Mouse (Mus musculus) CD4-positive, CD25-positive, alpha-beta regulatory T cell, adult 2 months (primary cell): Measurements from ENCODE around the gene Mta3.
"Not testable (repeated sequence)": the region's sequence is repeated elsewhere in the genome, so short reads cannot be mapped to it uniquely, and the experiment has no call there.

Experiments used
- DNase-seq: peaks from one replicate; pipeline ENCODE4 v3.0.0-alpha.2; 2012; ENCODE audit warnings: low read depth, low spot score

Gene Mta3

DNA sequence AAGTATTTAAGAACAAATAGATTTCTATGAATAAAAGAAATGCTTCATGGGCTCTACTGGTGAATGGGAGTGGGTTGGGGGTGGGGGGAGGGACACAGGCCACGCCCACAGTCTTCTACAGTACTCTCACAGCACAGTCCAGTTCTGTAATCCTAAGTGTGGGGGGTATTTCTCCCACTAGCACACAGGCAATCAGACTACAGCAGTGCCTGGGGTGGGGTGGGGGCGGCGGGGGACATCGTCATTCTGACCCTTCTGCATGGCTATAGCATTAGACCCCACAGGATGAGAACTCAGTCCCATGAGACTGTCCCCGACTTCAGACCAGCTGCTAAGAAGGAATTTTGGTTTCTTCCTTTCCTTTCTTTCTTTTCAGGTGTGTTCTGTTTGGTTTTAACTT is 143.8 kb downstream of the Mta3 start:
- no peak for DNase-seq

DNA sequence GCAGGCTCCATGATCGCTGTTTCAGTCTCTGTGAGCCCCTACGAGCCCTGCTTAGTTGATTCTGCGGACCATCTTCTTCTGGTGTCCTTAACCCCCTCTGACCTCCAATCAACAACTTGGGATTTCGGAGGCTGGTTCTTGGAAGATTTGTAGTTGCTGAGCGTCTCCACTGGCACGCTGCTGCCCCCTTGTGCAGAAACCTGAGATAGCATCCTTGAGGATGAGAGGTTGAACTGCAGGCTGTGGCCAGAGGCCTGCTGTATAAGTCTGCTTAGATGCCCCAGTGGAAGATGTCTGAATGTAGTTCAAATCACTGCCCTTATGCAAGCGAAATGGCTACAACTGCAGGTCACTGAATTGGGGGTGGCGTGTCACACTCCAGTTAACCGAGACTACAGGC is 144.5 kb downstream of the Mta3 start:
- DNase-seq, result peak; percentile 90

DNA sequence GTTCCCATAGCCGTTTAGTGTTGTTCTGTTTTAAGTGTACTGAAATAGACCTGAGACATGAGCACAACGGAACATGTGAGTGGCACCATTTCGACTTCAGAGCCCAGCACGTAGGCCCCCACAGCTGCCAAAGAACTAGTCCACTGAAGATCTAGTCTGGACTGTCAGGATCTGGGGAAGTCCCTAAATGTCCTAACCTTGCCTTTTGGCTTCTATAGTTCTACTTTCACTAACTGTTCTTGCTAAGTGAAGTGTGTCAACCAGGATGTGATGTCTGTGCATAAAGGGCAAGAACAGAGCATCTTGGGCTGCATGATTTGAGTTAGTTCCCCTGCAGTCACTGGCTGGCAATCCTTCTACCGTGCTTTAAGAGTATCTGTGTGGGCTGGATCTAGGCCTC is 144.9 kb downstream of the Mta3 start:
- no peak for DNase-seq

DNA sequence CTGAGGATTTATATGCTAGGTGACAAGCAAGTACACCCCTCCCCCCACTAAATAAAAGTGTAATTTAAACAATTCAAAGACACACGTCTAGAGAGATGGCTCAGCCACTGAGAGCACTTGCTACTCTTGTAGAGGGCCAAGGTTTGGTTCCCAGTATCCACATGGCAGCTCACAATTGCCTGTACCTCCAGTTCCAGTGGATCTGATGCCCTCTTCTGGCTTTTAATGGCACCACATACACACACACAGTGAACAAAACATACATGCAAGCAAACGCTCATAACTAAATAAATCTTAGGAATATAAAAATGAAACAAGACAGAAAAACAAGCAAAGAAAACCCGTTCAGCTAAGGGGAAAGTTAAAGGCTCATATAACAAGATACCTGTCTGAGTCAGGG is 147.9 kb downstream of the Mta3 start:
- no peak for DNase-seq

DNA sequence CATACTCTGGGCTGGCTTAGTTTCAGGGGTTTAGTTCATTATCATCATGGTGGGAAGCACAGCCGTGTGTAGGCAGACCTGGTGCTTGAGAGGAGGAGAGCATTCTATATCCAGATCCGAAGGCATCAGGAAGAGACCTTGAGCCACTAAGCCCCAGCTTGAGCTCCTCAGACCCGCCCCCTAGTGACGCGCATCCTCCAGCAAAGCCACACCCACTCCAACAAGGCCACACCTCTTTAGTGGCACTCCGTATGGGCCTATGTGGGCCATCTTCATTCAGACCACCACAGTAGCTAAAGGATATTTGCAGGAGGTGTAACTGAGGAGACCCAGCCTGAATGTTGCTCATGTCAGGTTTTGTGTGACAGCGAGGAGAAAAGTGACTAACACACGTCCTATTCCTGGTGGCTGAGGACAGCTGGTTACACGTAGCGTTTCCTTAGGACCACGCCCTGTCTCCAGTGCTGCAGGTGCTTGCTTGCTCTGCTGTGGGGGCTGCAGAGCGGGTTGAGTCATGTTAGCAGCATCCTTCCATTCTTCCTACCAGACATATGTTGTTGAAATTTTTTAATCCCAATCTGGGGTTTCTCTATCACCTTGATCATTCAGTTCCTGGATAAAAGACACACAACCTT is 148.4 kb downstream of the Mta3 start:
- peak; percentile 77 for DNase-seq

DNA sequence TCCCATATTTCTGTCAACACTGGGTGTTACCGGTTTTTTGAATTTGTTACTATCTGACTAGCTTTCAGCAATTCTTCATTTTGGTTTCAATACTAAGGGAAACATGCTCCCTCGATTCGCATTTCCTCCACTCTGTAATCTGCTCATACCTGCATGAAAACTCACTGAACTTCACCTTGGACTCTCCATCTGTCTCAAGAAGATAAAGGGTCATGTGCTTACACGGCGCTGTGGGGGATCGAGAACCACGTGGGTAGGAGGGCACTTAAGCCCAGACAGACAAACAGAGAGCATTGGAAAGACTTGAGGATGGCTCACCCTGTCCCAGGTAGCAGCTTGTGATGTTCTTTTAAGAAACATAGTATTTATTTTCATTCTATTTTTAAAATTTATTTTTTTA is 152.4 kb downstream of the Mta3 start:
- no peak for DNase-seq

DNA sequence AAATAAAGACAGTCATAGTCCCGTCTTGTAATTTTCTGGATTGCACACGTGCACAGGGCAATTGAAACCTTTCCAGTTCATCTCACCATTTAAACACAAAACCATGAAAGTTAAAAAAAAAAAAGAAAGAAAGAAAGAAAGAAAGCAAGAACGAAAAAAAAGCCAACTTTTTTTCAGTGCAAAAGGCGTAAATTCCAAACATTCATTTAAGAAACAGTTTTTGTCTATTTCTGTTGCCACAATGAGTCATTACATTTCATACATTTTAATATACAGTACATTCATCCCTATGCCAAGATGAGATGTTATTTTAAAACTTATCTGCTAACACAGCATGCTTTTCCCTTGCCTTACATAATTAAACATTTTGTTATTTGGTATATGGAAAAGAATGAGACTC is 153.7 kb downstream of the Mta3 start:
- DNase-seq, result no peak

DNA sequence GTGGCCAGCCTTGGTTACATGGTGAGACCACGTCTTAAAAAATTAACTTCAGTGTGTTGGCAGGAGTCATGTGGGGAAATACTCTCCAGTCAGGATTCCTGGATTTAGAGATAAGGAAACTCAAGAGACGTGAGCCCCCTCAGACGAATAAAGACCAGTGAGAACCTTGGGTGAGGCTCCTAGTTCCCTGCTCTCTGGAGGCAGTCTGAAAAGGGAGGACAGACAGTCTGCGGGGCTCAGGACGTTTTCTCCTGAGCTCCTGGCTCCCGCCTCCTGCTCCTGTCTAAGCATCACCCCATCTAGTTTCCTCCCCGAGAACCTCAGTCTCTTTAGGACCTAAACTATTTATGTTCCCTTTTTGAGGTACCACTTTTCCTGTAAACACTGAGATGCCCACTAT is 154.3 kb downstream of the Mta3 start:
- DNase-seq, result no peak

DNA sequence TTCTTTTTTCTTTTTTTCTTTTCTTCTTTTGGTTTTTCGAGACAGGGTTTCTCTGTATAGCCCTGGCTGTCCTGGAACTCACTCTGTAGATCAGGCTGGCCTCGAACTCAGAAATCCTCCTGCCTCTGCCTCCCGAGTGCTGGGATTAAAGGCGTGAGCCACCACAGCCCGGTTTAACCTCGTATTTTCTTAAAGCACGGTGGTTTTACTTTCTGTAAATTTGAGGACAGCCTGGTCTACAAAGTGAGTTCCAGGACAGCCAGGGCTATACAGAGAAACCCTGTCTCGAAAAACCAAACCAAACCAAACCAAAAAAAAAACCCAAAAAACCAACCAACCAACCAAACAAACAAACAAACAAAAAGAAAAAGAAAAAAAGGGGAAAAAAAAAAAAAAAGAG is 155.0 kb downstream of the Mta3 start:
- DNase-seq, result not testable (repeated sequence)

DNA sequence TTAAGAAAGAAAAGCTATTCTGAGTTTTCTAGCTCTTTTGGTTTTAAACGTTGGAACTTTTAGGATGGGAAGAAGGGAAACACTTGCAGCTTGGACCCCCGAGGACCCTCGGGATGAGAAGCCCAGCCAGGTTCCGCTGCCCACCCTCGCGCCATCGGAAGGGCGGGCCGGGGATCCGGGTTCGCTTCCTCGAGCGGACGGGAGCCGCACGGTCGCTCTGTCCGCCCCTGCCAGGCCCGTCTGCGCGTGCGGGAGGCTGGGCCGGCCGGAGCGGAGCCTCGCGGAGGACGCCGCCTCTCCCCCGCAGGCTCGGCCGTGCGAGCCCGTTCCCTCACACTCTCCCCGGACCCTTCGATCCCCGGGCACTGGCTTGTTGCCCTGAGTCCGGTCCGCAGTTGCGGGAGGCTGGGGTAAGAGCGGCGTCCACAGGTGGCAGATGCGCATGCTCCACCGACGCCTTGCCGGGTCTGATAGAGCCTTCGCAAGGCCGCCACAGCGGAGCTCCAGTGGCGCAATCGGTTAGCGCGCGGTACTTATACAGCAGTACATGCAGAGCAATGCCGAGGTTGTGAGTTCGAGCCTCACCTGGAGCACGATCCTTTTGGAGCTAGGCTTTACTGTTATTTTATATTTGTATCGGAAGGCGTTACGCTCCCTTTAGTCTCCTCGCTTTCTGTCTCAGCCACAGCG is 155.6 kb downstream of the Mta3 start:
- DNase-seq, result peak; percentile 96

DNA sequence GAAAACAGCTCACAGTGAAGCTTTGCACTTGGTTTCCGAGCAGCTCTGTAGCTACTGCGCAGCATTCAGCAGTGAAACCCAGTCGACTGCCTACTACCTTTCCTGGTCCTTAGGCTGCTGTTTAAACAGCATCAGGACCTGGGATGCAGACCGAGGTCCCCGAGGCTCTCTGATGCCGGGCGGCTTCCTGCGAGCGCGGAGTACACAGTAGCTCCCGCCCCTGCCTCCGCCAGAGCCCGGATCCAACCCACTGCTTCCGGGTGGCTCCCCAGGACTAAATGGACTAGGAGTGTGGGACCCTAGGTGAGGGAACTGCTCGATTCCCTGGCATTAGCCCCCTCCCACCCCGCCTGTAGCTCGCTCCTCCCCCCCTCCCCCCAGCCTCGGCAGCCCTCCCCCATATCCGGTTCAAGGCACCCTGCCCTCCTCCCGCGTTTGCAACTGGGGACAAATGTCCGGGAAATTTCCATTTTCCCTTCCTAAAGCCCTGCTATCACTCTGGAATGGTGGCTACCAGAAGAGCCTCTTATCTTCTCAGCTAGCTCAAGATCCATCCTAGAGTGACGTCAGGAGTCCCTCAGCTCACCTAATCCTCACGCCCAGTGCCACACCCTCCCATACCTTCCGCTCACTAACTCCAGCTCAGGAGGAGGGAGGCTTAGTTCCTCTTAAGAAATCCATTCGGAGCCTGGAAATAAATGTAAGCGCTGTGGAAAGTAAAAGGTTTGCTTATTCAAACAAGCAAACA is 156.3 kb downstream of the Mta3 start:
- DNase-seq, result peak; percentile 81

DNA sequence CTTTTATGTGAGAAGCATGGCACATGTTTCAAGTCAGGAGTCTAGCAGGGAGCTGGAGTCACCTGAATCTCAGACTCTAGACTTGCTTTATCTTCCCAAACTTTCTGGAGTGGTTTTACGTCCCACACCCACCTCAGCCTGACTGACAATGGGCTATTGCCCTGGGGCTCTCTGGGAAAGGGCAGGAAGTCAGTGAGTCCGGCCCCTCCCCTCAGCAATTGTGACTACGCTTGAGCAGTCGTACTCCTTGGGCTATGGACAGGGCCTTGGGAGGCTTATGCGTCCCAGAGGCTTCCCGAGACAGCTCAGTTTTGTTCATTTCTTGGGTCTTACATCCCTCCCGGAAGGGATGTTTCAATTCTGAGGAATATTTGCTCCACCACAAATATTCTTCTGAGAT is 159.4 kb downstream of the Mta3 start:
- no peak for DNase-seq

DNA sequence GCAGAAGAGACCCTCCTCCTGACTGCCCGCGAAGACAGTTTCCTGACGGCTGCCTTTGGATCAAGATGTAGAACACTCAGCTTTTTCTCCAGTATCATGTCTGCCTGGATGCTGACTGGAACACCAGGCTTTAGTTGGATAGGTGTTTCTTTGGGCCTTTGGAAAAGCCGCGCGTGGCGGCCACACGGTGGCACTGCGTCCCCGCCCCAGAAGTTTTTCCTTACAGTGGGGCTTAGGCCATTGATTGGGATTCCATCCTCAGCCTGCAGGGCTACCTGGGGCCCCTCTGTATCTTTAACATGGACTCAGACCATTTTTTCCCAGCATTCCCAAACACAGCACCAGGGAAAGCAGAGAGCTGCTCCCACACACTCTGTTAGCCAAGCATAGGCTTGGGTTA is 160.6 kb downstream of the Mta3 start:
- DNase-seq, result peak; percentile 31

DNA sequence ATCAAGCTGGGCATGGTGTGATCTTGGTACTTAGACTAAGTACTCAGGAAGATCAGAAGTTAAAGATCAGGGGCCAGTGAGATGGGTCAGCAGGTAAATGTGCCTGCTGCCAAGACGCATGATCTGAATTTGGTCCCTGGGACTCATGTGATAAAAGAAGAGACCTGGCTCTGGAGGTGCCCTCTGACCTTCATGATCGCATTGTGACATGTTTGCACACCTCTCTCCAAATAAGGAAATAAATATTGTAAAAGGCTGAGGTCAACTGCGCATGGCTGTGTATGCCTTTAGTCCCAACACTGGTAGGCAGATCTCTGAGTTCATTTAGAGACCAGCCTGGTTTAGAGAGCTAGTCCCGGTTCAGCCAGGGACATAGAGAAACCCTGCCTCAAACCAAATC is 164.4 kb downstream of the Mta3 start:
- DNase-seq, result no peak
